Mouse (Mus musculus): ENCODE data around the gene Tmem123.

GRCm38 (mm10) chr9:7766582-7766981 lies 2.7 kb downstream of the Tmem123 start:
- no peak for TF ChIP-seq POLR2A (IDR thresholded peaks at IDR 0.05; ENCODE audit: low read depth, low read length)
- TF ChIP-seq CTCF (IDR thresholded peaks at IDR 0.05; ENCODE audit: extremely low read depth, insufficient read depth, insufficient read length, insufficient replicate concordance), result no peak
